Mouse (Mus musculus): ENCODE measurements around the gene Kat8.
"Not testable (repeated sequence)": the region's sequence is repeated elsewhere in the genome, so short reads cannot be mapped to it uniquely, and the experiment has no call there.

Kat8 gene

DNA sequence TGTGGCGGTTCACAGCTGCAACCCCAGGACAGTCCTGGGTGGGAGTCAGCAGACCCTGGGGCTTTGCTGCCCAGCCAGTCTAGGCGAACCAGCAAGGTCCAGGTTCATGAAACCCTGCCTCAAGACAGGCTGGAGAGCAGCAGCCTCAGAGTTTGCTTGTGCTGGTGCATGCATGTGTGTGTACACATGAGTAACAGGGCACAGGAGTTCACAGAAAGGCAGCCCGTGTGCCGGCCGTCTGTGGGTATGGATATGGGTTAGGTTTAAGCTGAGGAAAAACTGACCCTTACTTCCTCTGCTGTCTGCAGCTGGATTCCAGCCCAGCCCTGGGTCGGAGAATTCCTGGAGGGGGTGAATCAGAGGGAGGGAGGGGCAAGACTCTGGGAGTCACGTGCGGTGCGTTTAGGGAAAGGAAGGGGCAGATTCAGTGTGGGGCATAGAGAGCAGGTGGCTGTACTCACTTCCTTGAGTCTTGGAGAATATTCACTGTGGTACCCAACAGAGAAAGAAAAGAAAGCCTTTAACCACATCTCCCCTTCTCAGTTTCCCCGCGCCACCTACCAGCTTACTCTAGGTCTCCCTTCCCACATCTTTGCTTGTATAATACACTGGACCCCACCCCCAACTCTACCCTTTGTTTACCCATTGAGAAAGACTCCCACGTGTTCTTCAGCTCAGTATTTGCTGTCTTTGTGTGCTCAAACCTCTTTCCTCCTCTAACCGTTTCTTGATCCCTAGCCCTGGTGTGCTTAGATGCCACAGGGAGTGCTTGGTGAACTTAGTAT, 19.2 kb downstream of the Kat8 start:
- DNase-seq (ENCODE audit: low spot score) = no peak

DNA sequence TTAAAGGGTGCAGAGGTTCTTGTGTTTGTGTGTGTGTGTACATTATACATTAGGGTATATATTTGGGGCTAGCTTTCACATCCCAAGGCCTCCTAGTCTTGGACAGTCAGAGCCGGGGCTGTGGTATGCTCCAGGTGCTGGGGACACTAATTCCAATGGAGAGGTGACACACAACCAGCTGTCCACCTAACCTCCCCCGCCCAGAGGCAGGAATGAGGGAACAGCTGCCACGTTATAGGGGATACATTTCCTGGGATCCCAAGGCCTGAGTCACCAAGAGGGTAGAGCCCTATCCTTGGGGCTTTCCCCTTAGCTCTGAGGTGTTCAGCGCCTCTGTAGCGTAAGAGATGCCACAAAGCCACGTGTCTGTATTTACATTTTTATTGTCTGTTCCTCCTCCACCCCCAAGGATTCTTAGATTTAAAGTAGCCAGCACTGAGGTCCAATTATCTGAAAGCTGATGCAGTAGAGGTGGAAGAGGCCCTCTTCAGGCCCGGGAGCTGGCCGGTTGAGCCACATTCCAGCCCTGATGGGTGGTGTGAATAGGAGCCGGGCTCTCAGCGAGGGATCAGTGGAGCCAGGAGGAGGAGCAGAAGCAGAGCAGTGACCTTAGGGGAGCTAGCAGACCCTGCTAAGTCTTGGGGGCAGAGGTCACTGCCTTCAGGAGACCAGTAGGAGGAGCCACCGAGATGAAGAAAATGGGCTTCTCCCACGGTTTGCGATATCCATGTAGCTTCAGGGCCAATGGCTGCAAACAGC, 20.1 kb downstream of the Kat8 start:
- DNase-seq (ENCODE audit: low spot score) = no peak

DNA sequence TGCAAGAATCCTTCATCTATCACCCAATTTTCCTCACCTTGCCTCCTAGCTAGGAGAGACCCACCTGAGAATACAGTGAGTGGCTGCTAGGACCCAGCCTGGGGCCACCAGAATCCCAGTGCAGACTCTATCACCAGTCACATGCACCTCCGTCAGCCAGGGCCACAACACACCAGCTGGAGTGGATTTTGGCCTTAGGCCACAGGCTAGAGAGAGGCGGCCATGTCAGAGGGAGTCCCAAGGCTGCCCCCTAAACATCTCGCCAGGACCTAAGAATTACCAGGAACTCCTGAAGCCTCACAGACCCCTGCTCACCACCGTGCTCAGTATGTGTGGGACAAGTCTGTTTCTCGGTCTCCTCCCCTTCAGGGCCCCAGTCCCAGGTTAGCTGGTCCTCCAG, 21.8 kb downstream of the Kat8 start:
- DNase-seq (ENCODE audit: low spot score) = no peak

DNA sequence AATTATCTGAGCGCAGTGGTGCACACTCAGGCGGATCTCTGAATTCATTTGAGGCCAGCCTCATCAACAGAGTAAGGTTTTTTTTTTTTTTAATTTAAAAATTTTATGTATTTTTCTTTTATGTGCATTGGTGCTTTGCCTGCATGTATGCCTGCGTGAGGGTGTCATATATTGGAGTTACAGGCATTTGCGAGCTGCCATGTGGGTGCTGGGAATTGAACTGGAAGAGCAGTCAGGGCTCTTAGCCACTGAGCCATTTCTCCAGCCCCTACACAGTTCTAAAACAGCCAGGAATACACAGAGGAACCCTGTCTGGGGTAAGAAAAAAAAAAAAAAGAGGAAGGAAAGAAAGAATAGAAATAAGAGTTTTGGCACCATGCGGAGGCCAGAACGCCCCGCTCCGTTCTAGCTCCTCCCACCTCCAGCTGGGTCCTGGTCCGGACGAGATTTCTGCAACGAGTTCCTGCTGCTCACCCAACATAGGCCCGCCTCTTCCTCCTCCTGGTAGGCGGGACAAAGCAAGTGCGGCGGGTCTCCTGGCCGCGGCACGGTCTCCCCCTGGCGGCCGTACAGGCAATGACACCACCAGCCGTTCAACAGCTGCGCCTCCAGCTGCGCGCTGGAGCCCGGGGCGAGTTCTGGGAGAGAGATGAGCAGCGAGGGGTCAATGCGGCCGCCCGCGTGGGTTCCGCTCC, 22.9 kb downstream of the Kat8 start:
- peak; percentile 96 for DNase-seq (ENCODE audit: low spot score)

DNA sequence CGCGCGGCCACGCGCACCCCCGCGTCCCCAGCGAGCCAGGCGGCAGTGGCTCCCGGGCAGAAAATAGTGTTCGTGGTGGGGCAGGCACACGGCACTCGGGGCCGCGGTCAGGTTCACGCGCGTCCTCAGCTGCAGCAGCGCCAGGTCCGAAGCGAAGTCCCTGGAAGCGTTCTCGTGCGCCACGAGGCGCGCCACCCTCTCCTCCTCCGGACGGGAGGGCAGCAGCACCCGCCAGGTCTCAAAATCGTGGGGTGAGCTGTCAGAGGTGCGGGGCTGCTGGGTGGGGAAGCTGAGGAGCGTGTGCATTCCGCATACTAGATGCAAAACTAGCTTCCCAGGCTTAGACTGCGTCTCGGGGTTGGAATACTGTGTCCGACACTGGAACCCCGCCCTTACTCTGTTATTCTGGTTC, 23.4 kb downstream of the Kat8 start:
- DNase-seq (ENCODE audit: low spot score) = no peak

DNA sequence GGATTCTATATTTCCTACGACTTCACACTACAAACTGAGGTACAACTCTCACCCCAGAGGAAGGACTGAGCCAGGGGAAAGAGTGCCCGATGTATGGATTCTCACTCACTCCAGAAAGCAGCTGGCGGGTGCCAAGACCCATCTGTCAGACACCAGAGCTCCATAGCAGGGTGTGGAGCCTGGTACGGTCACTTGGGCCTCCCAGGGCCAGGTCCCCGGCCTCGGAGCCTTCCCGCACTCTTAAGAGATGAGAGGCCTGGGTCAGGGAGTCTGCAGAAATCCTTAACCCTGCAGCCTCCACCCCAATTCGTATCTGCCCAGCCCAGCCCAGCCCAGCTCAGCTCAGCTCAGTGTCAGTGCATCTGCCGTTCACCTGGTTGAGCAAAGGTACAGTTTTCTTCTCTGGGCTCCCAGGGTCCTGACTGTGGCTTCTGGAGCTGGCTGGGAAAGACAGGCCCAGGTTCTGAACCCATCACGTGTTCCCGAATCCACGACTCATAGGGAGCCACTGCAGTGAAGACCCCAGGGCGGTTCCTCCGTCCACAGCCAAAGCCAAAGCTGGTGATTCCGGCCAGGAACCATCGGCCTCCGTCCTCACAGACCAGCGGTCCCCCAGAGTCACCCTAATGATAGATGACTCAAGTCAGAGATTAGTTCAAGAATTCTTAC, 24.0 kb downstream of the Kat8 start:
- no peak for DNase-seq (ENCODE audit: low spot score)

DNA sequence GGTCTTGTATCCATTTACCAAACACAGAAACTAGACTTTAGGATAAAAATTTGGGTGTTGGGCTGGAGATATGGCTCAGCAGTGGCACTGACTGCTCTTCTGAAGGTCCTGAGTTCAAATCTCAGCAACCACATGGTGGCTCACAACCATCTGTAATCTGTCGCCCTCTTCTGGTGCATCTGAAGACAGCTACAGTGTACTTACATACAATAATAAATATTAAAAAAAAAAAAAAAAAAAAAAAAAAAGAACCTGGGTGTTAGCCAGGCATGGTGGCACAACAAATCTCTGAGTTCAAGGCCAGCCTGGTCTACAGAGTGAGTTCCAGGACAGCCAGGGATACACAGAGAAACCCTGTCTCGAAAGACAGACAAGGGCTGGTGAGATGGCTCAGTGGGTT, 29.8 kb downstream of the Kat8 start:
- DNase-seq (ENCODE audit: low spot score) = not testable (repeated sequence)

DNA sequence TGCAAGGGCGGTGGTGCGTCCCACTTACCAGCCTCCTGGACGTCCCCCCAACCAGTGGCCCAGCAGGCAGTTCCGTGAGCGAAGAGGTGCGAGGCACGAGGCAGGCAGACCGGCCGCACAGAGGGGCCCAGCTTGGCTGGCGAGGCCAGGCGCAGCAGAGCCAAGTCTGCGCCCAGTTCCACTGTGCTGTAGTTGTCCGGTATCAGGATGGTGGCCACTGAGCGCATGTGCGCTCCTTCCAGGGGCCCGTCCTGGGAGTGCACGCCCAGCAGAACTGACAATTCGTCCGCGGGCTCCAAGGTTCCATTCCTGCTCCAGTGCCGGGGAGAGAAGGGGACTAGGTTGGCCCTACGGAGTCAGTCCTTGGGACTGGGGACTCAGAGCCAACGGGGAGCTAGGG, 32.3 kb downstream of the Kat8 start:
- peak; percentile 68 for DNase-seq (ENCODE audit: low spot score)

DNA sequence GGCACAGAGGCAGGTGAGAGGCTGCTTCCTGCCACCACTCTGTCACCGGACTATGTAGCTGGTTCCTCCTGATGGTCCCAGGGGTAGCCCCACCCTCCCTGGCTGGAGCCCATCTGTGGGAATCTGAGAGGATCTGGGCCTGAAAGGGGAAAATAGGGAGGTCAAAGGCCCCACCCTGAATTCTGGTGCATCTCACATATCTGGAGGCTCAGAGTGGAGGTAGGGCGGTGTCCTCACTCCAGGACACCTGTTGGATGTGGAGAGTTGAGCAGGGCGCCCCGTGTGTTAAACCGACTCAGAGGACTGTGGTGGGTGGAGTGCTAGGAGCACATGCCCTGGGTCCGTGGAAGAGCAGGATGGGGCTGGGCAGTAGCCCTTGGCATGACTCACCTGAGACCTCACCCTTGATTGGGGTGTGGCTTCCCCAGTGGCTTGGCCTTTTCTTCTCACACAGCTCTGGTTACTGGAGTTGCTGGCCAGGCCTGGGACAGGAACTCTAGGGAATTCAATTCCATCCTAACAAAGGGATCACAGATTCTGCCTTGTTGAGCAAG, 34.2 kb downstream of the Kat8 start, which contains the start of gene Prss36:
TSS of gene Prss36 (minus strand) at position 256 of the 554 bp plus-strand sequence.
- DNase-seq (ENCODE audit: low spot score) = no peak

DNA sequence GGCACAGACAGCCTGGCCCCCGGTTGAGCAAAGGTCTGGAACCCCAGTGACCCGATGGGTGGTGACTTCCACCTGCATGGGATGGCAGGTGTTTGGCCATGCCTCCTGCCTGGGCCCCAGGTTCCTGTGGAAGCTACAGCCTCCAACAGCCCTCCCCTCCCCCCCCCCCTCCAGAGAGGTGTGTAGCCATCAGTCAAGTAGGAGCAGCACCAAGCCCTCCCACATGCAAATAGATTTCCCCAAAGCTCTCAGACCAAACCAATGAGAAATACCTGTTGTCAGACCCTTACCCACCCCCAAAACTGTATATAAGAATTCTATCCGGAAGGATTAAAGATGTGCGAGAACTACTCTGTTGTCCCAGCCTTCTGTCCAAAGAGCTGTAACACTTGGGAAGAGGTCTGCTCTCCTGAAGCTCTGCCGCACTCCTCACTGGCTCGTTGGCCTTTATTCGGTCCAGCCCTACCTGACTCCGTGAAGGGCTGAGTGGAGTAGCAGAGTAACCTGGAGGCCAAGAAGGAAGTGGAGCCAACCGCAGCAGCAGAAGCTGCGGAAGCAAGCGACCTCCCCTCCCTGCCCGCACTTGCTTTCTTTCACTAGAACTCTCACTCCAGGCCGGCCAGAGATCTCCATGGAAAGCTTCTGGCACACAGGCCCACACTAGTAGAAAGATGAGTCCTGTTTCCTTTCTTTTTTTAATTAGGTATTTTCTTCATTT, 40.7 kb downstream of the Kat8 start:
- no peak for DNase-seq (ENCODE audit: low spot score)

DNA sequence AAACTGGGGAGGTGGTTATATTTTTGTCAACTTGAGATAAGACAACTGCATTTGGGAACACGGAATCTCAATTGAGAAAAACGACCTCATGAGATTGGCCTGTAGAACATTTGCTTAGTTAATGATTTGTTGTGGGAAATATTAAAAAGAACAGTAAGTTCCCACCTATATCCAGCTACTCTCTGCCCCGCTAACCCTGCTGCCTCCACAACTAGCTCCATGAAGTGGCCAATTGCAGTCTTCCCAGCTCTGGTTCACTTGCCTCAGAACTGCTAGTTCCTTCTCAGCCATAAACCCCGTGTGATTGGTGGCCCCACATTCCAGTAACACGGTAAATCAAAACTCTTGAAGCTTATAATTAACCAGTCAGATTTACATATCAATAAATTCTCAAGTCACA, 47.0 kb downstream of the Kat8 start:
- DNase-seq (ENCODE audit: low spot score) = peak; percentile 22

DNA sequence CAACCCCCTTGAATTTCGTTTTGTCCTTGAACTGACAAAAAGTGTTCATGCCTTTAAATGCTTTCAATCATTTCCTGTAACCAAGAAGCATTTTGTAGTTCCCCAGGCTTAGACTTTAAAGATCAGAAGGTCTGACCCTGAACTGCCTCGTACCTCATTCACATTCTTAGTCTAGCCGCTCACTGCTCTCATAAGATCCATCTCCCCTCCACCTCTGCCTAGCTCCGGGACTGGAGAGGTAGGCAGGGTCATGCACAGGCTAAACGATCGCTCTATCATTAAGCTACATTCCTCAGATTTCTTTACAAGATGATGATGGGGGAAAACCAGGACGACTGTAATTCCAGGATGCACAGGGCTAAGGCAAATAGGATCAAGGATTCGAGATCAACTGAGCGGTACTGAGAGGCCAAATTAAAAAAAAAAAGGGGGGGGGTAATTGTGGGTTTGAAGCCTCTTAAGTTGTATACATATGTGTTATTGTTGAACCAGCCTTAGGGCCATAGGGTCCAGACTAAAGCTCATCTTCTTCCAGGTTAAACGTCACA, 54.1 kb downstream of the Kat8 start:
- DNase-seq (ENCODE audit: low spot score) = no peak

DNA sequence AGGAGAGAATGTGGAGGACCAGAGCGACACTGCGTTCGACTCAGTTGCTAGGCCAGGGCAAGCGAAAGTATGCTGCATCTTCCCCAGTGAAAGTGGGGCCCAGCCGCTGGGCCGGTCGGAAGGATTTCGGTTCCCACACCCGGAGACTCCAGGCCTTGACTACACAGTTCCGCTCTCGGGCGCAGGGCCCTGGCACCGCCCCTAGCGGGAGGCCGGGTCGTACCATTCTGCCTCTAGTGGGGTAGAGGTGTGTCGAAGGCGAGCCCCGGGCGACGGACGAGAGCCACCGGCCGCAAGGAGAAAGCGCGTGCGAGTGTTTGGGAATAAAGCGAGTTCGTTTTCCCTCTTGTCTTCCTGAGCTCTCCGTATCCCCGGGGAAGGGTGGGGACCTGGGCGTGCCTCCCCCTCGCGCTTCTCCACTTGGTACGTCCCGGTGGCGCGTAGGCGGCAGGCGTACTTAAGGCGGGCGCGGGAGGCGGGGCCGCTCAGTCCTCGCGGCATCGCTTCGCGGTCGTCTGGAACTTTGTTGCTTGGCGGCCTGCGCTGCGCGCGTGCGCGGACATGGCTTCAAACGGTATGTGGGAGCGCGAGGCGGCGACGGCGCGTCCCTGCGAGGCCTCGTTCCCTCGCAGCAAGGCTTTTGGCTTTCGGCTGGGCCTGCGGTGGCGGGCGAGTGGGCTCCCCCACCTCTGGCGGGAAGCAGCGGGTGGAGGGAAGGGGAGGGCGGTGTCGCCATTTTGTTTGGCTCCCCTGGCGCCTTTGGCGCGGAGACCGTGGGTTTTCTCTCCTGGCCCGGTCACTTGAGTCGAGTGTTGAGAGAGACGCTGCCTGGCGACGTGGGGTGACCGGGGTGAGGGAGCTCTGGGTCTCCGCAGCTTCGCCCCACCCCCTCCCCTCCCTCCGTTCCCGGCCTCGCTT, 54.9 kb downstream of the Kat8 start, which contains the start of gene Fus:
TSS of gene Fus (plus strand) at position 454 of the 918 bp plus-strand sequence.
- DNase-seq (ENCODE audit: low spot score) = peak; percentile 98

DNA sequence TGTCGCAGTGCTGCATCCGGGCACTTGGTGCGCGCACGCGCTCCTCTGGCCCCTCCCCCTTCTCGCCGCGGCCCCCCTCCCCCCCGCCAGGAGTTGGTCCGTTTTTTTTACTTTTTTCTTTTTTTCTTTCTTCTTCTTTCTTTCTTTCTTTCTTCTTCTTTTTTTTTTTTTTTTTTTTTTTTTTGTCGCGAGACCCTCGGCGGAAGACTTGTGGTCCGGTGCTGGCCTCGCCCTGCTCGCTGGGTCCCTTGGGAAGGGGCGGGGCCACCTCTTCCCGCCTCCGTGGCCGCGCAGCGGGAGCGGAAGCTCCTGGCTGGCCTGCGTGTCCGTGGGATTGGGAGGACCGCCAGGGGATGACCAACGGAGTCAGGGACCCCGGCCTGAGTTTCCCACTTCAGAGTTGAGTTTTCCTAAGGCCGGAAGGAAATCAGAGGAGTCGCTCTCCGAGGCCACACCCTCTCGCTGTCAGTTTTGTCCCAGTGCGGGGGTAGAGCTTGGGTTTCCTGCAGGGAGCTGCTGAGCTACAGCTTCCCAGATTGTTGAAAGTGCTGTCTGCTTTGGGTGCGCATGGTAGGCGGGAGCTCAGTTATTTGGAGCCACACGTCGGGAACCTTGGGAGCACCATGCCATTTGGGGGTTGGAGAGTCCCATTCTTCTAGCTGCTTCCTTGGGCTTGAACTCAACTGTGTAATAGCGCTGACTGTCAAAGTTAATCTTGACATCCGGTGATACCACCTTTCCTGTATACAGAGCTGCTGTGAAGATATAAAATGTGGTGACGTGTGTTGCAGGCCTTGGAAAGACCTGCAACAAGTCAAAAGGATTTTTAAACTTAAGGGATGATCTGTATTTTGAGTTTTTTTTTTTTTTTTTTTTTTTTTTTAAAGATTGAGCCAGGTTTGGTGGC, 55.9 kb downstream of the Kat8 start:
- peak; percentile 88 for DNase-seq (ENCODE audit: low spot score)

DNA sequence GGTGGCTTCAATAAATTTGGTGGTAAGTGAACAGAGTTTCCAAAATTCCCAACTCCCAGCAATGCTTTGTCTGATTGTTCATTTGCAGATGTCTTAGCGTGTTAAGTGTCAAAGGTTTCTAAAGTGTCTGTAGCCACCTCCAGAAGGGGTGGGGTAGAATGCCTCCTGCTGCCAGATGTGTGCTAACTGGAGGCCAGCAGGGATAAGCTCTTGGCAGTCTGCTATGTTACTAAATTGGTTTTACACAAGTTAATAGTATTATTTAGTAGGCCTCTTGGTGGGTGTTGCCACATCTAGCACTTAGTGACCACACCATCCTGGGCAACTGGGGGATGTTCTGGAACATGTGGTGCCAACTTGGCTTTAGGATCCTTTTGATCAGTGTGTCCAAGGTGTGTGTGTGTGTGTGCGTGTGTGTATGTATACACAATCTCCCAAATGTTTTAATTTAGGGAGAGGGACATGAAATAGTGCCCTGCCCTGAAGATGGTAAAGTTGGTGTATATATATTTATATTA, 62.2 kb downstream of the Kat8 start:
- no peak for DNase-seq (ENCODE audit: low spot score)
